16 mouse cellular contexts compared by ENCODE assay signal in genomic region chr13:91352311-91352710, GRCm38 (mm10).
A peak's percentile ranks its signal among the peaks of the same experiment; 100 is the strongest.
DNase-seq lines count a peak whose midpoint lies in the region; ATAC-seq lines count a peak whose summit lies in the region.
"Had no signal": no experiment of that assay in that cellular context is flagged by ENCODE, and none has a peak within 500 bp of the region (broad histone marks: within the 10 kb centered on the region; RNA-seq: fewer than 3 reads in every experiment).

No protein-coding gene starts in this region.

- no peak overlapping the region for H3K4me2 ChIP-seq in heart, embryonic 16.5 days (ENCODE audit: low read depth, low read length)
- H3K4me2 ChIP-seq in lung, embryonic 16.5 days (ENCODE audit: low read depth, low read length): no peak overlapping the region
- H3K4me2 ChIP-seq: liver, embryonic 13.5 days had no signal

- H3K27me3 ChIP-seq in heart, embryonic 16.5 days (ENCODE audit: control insufficient read depth, insufficient read depth, low read length): no peaks in the 10 kb centered on the region
- H3K27me3 ChIP-seq in lung, embryonic 16.5 days (ENCODE audit: control insufficient read depth, insufficient read depth, low read depth, low read length): no peaks in the 10 kb centered on the region
- H3K27me3 ChIP-seq: CH12.LX; liver, embryonic 13.5 days; Patski had no signal

- WGBS in heart, embryonic 16.5 days: 30% methylated on average over 8 of the region's 8 CpGs
- WGBS in lung, embryonic 16.5 days: 47% methylated on average over 8 of the region's 8 CpGs

- H3K4me3 ChIP-seq in heart, embryonic 16.5 days (ENCODE audit: low read length): no peak overlapping the region
- H3K4me3 ChIP-seq in lung, embryonic 16.5 days (ENCODE audit: low read length): no peak overlapping the region
- H3K4me3 ChIP-seq: embryonic facial prominence, embryonic 10.5 days; liver, embryonic 13.5 days; midbrain, embryonic 10.5 days; myocyte had no signal

- H3K4me1 ChIP-seq in heart, embryonic 16.5 days (ENCODE audit: control insufficient read depth, insufficient read depth, low read length): no peaks in the 10 kb centered on the region
- H3K4me1 ChIP-seq in lung, embryonic 16.5 days (replicated peaks; ENCODE audit: control insufficient read depth, insufficient read depth, low read length): no peaks in the 10 kb centered on the region; the same call in 1 of the 2 replicates
- H3K4me1 ChIP-seq: embryonic facial prominence, embryonic 10.5 days; liver, embryonic 13.5 days; midbrain, embryonic 10.5 days had no signal

- peak; percentile 65 for ATAC-seq in heart, embryonic 16.5 days (replicated peaks; ENCODE audit: extremely low read depth, insufficient read depth, low FRiP score)
- ATAC-seq in lung, embryonic 16.5 days (ENCODE audit: low read depth): peak; percentile 97
- ATAC-seq: Patski had no signal

- no peaks in the 10 kb centered on the region for H3K36me3 ChIP-seq in heart, embryonic 16.5 days (ENCODE audit: control insufficient read depth, insufficient read depth)
- no peaks in the 10 kb centered on the region for H3K36me3 ChIP-seq in lung, embryonic 16.5 days (ENCODE audit: control insufficient read depth, insufficient read depth, low read length)
- H3K36me3 ChIP-seq: embryonic facial prominence, embryonic 10.5 days; liver, embryonic 13.5 days; midbrain, embryonic 10.5 days had no signal

- DNase-seq in urinary bladder, postnatal 25 days (ENCODE audit: low spot score): peak; percentile 26
- no peak for DNase-seq in urinary bladder, adult 2 months (ENCODE audit: low spot score)
- peak; percentile 28 for DNase-seq in yolk sac, embryonic 10.5 days (ENCODE audit: low spot score)
- no peak for DNase-seq in frontal cortex, adult 2 months (ENCODE audit: extremely low spot score in 1 of 2, low spot score in 1 of 2)
- DNase-seq in layer of hippocampus, adult 9-10 months (ENCODE audit: low spot score): no peak
- DNase-seq in frontal cortex, postnatal 10 days (ENCODE audit: low spot score in 2 of 2): no peak
- DNase-seq: adrenal gland, adult 8-10 months; cerebellum, adult 9-11 months; liver, embryonic 13.5 days had no signal

- H3K9me3 ChIP-seq in heart, embryonic 16.5 days (replicated peaks; ENCODE audit: control insufficient read depth, low read length): no peaks in the 10 kb centered on the region
- H3K9me3 ChIP-seq in lung, embryonic 16.5 days (ENCODE audit: control insufficient read depth, low read length): no peaks in the 10 kb centered on the region
- H3K9me3 ChIP-seq: embryonic facial prominence, embryonic 10.5 days; liver, embryonic 13.5 days; midbrain, embryonic 10.5 days had no signal

- no peak overlapping the region for H3K27ac ChIP-seq in heart, embryonic 16.5 days (ENCODE audit: low read length)
- peak overlapping the region; percentile 65 for H3K27ac ChIP-seq in lung, embryonic 16.5 days (ENCODE audit: low read length)
- H3K27ac ChIP-seq: embryonic facial prominence, embryonic 10.5 days; liver, embryonic 13.5 days; midbrain, embryonic 10.5 days had no signal

- no peak overlapping the region for H3K9ac ChIP-seq in heart, embryonic 16.5 days (ENCODE audit: low read length)
- H3K9ac ChIP-seq in lung, embryonic 16.5 days (ENCODE audit: low read length): 0 out of 2 replicates have a peak overlapping the region, but pooled peaks have one; percentile 10
- H3K9ac ChIP-seq: liver, embryonic 13.5 days had no signal

Comparison
In these comparisons a context has a peak if more than half of its experiments do, and no peak if none do; other contexts are left out.
1. DNase-seq: peak in urinary bladder, postnatal 25 days (single experiment) and yolk sac, embryonic 10.5 days (single experiment); none in urinary bladder, adult 2 months (single experiment), frontal cortex, adult 2 months (0 of 2), layer of hippocampus, adult 9-10 months (single experiment) and frontal cortex, postnatal 10 days (0 of 2).